Mouse (Mus musculus) ES-E14 (cell line): ENCODE measurements at regions not wholly inside any gene's neighbourhood (a gene's known extent, or its start where the extent isn't known, plus 50 kb on each side); places are given as distances from the start of the nearest gene placed in this dataset.

Experiments
- DNase-seq: peaks from one replicate; pipeline ENCODE4 v3.0.0-alpha.2; 2013; ENCODE audit warnings: low read depth, low spot score
- H3K27ac ChIP-seq: 2 replicates; pipeline ENCODE4 v1.5.1; 2012; ENCODE audit warnings: low read depth, mild to moderate bottlenecking, low read length, moderate library complexity, mixed read lengths; ENCODE audit not compliant: poor library complexity, insufficient read depth, severe bottlenecking
- H3K36me3 ChIP-seq: 2 replicates; pipeline ENCODE4 v1.6.1; 2012; ENCODE audit warnings: mild to moderate bottlenecking, low read length, moderate library complexity, mixed read lengths; ENCODE audit not compliant: control insufficient read depth, poor library complexity, insufficient read depth, severe bottlenecking
- H3K4me1 ChIP-seq, 2 experiments: fragments of 150-350 bp in 1 of 2; sonication (generic) in 1 of 2; 2 replicates each; pipeline ENCODE4 v1.6.1; 2012; ENCODE audit warnings: low read length in 2 of 2, mild to moderate bottlenecking in 1 of 2, mixed read lengths in 1 of 2; ENCODE audit not compliant: control insufficient read depth in 2 of 2, insufficient read depth in 2 of 2, poor library complexity in 1 of 2
- H3K4me3 ChIP-seq, 2 experiments: fragments of 150-350 bp in 1 of 2; sonication (generic) in 1 of 2; 2 replicates each; pipeline ENCODE4 v1.5.1; 2012; ENCODE audit warnings: low read length in 2 of 2, low read depth in 1 of 2, mild to moderate bottlenecking in 1 of 2, mixed read lengths in 1 of 2; ENCODE audit not compliant: insufficient read depth in 1 of 2, poor library complexity in 1 of 2, severe bottlenecking in 1 of 2
- H3K9ac ChIP-seq: 2 replicates; pipeline ENCODE4 v1.6.1; 2012; ENCODE audit warnings: low read depth, mild to moderate bottlenecking, low read length, mixed read lengths; ENCODE audit not compliant: poor library complexity, insufficient read depth, severe bottlenecking
- H3K9me3 ChIP-seq: fragments of 150-350 bp; sonication (generic); 2 replicates; pipeline ENCODE4 v1.6.1; 2012; ENCODE audit warnings: low read depth, mild to moderate bottlenecking, low read length; ENCODE audit not compliant: control insufficient read depth, insufficient read depth
- CHD2 ChIP-seq: IDR thresholded peaks from 2 replicates; pipeline ENCODE4 v1.6.1; 2014; ENCODE audit warnings: mild to moderate bottlenecking, low read depth, low read length, inconsistent platforms
- HCFC1 ChIP-seq: IDR thresholded peaks from 2 replicates; pipeline ENCODE4 v1.6.1; 2012; ENCODE audit warnings: low read length, inconsistent platforms, borderline replicate concordance; ENCODE audit not compliant: insufficient read depth
- MAFK ChIP-seq: IDR thresholded peaks from 2 replicates; pipeline ENCODE4 v1.6.1; 2014; ENCODE audit warnings: mild to moderate bottlenecking, low read depth, low read length, inconsistent platforms; ENCODE audit not compliant: insufficient read depth
- ZC3H11A ChIP-seq: IDR thresholded peaks from 2 replicates; pipeline ENCODE4 v1.6.1; 2012; ENCODE audit warnings: low read depth, mild to moderate bottlenecking, inconsistent platforms, low read length, borderline replicate concordance
- ZNF384 ChIP-seq: IDR thresholded peaks from 2 replicates; pipeline ENCODE4 v1.6.1; 2012; ENCODE audit warnings: low read depth, low read length, inconsistent platforms
- in situ Hi-C, 2 experiments: fragments of 600-800 bp; cut with MboI; formaldehyde crosslinking; loops; one replicate each; pipeline ENCODE4 v1.15.1; 2025; ENCODE audit warnings: low sequenced_read_pairs in 2 of 2, inconsistent platforms in 1 of 2; ENCODE audit not compliant: unreplicated experiment in 2 of 2

- Histone ChIP-seq H3K4me1 (peaks cover 0 to 2% of the 10 kb centered on the region in 2 experiments; a peak in 1 of 4 replicates), H3K9ac (no peak overlapping the region), H3K4me3 (no peak overlapping the region), H3K27ac (no peak overlapping the region), H3K9me3 (no peaks in the 10 kb centered on the region), H3K36me3 (no peaks in the 10 kb centered on the region)
- TF ChIP-seq ZC3H11A = no peak
- TF ChIP-seq HCFC1 = no peak
- TF ChIP-seq CHD2 = no peak
- TF ChIP-seq MAFK = no peak
- no peak for TF ChIP-seq ZNF384
- DNase-seq = no peak
- in situ Hi-C loops = no loop called here
Measured at GRCm38 (mm10) chr2:179181366-179181765, 260.9 kb upstream of the Cdh4 start.

DNA sequence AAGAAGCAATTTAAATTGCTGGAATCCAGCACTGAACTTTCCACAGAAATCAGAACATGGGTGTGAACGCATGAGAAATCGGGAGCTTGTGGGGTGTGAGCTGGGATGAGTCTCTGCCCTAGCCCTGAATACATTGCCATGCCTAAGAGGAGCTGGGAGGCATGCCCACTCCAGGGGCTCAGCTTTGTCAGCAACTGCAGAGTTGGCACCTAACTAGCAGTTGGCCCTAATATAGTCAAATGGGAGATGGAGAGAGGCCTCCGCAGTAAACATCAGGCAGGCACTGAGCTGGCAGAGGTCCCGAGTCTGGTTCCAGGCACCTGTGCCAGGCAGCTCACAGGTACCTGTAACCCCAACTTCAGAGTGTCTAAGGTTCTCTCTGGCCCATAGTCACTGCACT is 260.1 kb upstream of the Cdh4 start:
- no peak for DNase-seq
- no peaks in the 10 kb centered on the region for H3K4me1 ChIP-seq
- H3K9ac ChIP-seq = no peak overlapping the region
- in situ Hi-C loops = no loop called here
- no peaks in the 10 kb centered on the region for H3K9me3 ChIP-seq
- H3K36me3 ChIP-seq = no peaks in the 10 kb centered on the region
- no peak overlapping the region for H3K4me3 ChIP-seq
- TF ChIP-seq HCFC1 (no peak), ZC3H11A (no peak), MAFK (no peak), ZNF384 (no peak), CHD2 (no peak)
- no peak overlapping the region for H3K27ac ChIP-seq

- H3K27ac ChIP-seq = no peak overlapping the region
- in situ Hi-C loops = no loop called here
- no peak overlapping the region for H3K9ac ChIP-seq
- H3K9me3 ChIP-seq = no peaks in the 10 kb centered on the region
- H3K36me3 ChIP-seq = no peaks in the 10 kb centered on the region
- TF ChIP-seq MAFK (no peak), ZC3H11A (no peak), ZNF384 (no peak), HCFC1 (no peak), CHD2 (no peak)
- H3K4me3 ChIP-seq = no peak overlapping the region
- no peak for DNase-seq
- peaks cover 0 to 8% of the 10 kb centered on the region in 2 experiments; a peak in 1 of 4 replicates for H3K4me1 ChIP-seq
Measured at GRCm38 (mm10) chr2:179192906-179193496, 249.2 kb upstream of the Cdh4 start.

DNA sequence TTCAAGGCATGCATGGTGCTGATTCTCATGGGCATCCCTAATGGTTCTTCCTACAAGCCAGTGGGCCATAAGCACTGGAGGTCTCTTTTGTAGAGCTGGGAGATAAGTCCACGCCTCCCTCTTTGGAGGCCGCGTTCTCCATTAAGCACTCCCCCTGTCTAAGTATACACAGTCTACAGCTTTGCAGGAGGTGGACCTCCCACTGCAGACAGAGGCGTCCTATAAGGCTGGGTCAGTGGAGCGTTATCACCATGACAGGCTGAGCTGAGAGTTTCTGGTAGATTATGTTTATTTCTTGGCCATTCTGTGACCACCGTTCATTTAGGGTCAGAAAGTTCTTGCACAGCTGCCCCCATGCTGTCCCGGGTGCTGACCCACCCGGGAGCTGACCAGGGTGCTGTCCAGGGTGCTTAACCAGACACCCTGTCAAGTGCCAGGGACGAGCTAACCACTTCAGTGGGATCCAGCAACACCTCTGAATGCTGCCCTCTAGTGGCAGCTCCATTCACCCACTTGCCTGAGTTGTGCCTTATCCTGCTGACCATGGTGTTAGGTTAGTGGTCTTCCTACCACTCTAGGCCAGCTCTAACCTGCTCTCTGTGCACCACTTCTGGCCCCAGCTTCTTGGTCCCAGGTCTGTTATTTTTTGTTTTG is 248.6 kb upstream of the Cdh4 start:
- TF ChIP-seq CHD2 = no peak
- TF ChIP-seq HCFC1 = no peak
- TF ChIP-seq ZC3H11A = peak; percentile 70; the same call in 1 of the 2 replicates
- TF ChIP-seq MAFK = no peak
- TF ChIP-seq ZNF384 = no peak
- Histone ChIP-seq H3K27ac (no peak overlapping the region), H3K4me3 (no peak overlapping the region), H3K4me1 (peaks cover 0 to 8% of the 10 kb centered on the region in 2 experiments; a peak in 1 of 4 replicates), H3K9ac (no peak overlapping the region), H3K9me3 (no peaks in the 10 kb centered on the region), H3K36me3 (no peaks in the 10 kb centered on the region)
- in situ Hi-C loops = no loop called here
- peak; percentile 88 for DNase-seq

DNA sequence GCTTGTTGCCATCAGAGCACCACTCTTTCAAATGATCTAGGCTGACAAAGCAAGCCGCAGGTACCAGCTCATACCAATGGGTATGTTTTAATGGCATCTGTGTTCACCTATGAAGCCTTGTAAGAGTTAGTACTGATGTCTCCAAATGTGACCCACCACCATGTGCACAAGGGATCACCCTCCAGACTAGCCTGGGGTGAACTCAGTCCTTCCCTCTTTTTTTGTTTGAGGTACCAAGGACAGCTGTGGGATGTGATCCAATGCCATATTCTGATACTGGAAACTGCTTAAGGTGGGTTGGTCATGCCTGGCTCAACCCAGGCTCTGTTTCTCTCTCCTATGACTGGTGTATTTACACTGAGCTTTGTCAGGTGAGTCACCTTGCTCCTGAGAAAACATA is 244.8 kb upstream of the Cdh4 start:
- TF ChIP-seq CHD2 (no peak), ZNF384 (no peak), HCFC1 (no peak), ZC3H11A (no peak), MAFK (no peak)
- H3K4me3 ChIP-seq = no peak overlapping the region
- H3K27ac ChIP-seq = no peak overlapping the region
- H3K9me3 ChIP-seq = no peaks in the 10 kb centered on the region
- no peaks in the 10 kb centered on the region for H3K36me3 ChIP-seq
- in situ Hi-C loops = no loop called here
- no peak for DNase-seq
- H3K9ac ChIP-seq = no peak overlapping the region
- H3K4me1 ChIP-seq = peaks cover 0 to 8% of the 10 kb centered on the region in 2 experiments; a peak in 1 of 4 replicates
